Mouse (Mus musculus): Measurements from ENCODE around the gene Ctdspl.

The Ctdspl gene

DNA sequence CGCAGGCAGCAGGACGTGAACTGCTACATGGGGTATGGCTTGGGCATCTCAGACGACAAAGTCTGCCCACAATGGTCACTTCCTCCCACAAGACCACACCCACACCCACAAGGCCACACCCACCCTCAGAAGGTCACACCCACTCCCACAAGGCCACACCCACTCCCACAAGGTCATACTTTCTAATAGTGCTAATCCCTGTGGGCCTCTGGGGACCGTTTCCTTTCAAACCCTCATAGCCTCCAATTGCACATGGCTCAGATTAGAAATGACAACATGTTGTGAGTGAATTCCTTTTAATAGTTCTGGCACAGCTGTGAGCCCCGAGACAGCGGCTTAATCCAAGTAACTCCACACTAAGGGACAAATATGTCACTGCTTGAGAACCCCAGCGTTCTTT, 39.1 kb upstream of the Ctdspl start:
- no peak overlapping the region for H3K4me3 ChIP-seq (replicated peaks; ENCODE audit: low read length)
- H3K4me1 ChIP-seq (replicated peaks; ENCODE audit: low read depth, low read length), result peaks cover 9% of the 10 kb centered on the region; the same call in 1 of the 2 replicates
- no peaks in the 10 kb centered on the region for H3K9me3 ChIP-seq (ENCODE audit: low read length)
- no peak for TF ChIP-seq CTCF (conservative IDR thresholded peaks at IDR 0.05; ENCODE audit: low read length)
- TF ChIP-seq NANOG (IDR thresholded peaks at IDR 0.05; ENCODE audit: borderline replicate concordance, low read length), result no peak
- no peak for TF ChIP-seq POU5F1 (IDR thresholded peaks at IDR 0.05; ENCODE audit: borderline replicate concordance, low read length)
- 0 out of 2 replicates have a peak, but pooled peaks cover 4% of the 10 kb centered on the region for H3K36me3 ChIP-seq (ENCODE audit: insufficient read depth, low read length)
- no peaks in the 10 kb centered on the region for H3K27me3 ChIP-seq (ENCODE audit: insufficient read depth, low read length)

DNA sequence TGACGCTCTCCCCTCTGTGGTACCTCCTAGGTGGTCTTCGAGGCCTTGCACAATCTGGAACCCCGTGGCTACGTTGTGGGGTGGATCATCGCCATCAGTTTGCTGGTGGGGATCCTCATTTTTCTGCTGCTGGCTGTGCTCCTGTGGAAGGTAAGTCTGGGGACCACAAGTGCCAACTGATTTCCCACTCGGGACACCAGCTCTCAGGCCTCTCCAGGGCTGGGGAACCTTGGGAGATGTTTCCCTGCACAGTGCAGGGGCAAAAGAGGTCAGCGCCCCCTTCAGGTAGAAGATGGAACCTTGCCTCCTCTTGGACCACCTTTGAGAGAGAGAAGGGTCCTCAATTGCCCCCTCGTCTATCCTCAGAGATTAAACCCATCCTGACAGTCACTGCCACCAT, 38.5 kb upstream of the Ctdspl start:
- no peak overlapping the region for H3K4me3 ChIP-seq (replicated peaks; ENCODE audit: low read length)
- TF ChIP-seq CTCF (conservative IDR thresholded peaks at IDR 0.05; ENCODE audit: low read length) (peak; percentile 46), POU5F1 (IDR thresholded peaks at IDR 0.05; ENCODE audit: borderline replicate concordance, low read length) (no peak), NANOG (IDR thresholded peaks at IDR 0.05; ENCODE audit: borderline replicate concordance, low read length) (no peak)
- H3K36me3 ChIP-seq (ENCODE audit: insufficient read depth, low read length), result 0 out of 2 replicates have a peak, but pooled peaks cover 4% of the 10 kb centered on the region
- H3K9me3 ChIP-seq (ENCODE audit: low read length), result no peaks in the 10 kb centered on the region
- peaks cover 9% of the 10 kb centered on the region; the same call in 1 of the 2 replicates for H3K4me1 ChIP-seq (replicated peaks; ENCODE audit: low read depth, low read length)
- H3K27me3 ChIP-seq (ENCODE audit: insufficient read depth, low read length), result no peaks in the 10 kb centered on the region

DNA sequence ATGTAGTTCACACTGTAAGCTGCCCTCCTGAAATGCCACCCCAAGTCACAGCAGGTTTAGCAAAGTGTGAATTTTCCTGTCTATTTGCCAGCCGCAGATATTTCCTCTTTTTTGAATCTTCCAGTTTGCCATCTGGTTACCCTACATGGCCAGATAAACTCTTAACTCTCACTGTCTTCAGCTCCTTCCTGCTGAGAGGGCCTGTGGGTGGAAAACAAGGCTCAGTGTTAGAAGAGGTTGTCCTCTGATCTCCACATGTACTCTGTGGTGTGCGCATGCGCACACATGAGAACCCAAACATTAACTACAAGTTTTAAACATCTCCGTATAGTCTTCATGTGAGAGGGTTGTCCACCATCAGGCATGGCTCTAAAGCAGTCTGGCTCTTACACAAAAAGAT, 36.1 kb upstream of the Ctdspl start:
- TF ChIP-seq NANOG (IDR thresholded peaks at IDR 0.05; ENCODE audit: borderline replicate concordance, low read length) (no peak), CTCF (conservative IDR thresholded peaks at IDR 0.05; ENCODE audit: low read length) (no peak), POU5F1 (IDR thresholded peaks at IDR 0.05; ENCODE audit: borderline replicate concordance, low read length) (no peak)
- Histone ChIP-seq H3K36me3 (ENCODE audit: insufficient read depth, low read length) (0 out of 2 replicates have a peak, but pooled peaks cover 4% of the 10 kb centered on the region), H3K27me3 (ENCODE audit: insufficient read depth, low read length) (no peaks in the 10 kb centered on the region), H3K4me3 (replicated peaks; ENCODE audit: low read length) (no peak overlapping the region), H3K9me3 (ENCODE audit: low read length) (no peaks in the 10 kb centered on the region), H3K4me1 (replicated peaks; ENCODE audit: low read depth, low read length) (peaks cover 13% of the 10 kb centered on the region; the same call in 1 of the 2 replicates)

DNA sequence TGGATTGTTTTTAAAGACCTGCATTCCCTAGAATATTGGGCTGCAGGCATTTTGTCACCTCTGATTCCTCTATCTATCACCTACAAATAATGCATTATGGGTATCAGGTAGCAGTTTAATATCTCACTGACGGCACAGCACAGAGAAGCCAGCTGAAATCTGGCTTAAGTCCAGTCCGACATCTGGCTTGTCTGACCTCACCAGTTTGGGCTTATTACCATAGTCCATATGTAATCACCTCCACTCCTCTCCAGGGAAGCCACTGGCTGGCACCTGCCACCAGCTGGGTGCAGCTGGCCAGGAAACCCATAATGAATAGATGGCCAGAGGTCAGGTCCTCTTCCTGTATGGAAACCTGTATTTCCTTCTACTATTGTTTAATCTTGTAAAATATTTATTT, 35.6 kb upstream of the Ctdspl start:
- H3K36me3 ChIP-seq (ENCODE audit: insufficient read depth, low read length), result 0 out of 2 replicates have a peak, but pooled peaks cover 4% of the 10 kb centered on the region
- H3K27me3 ChIP-seq (ENCODE audit: insufficient read depth, low read length), result no peaks in the 10 kb centered on the region
- no peaks in the 10 kb centered on the region for H3K9me3 ChIP-seq (ENCODE audit: low read length)
- peaks cover 13% of the 10 kb centered on the region; the same call in 1 of the 2 replicates for H3K4me1 ChIP-seq (replicated peaks; ENCODE audit: low read depth, low read length)
- TF ChIP-seq NANOG (IDR thresholded peaks at IDR 0.05; ENCODE audit: borderline replicate concordance, low read length) (no peak), CTCF (conservative IDR thresholded peaks at IDR 0.05; ENCODE audit: low read length) (no peak), POU5F1 (IDR thresholded peaks at IDR 0.05; ENCODE audit: borderline replicate concordance, low read length) (no peak)
- no peak overlapping the region for H3K4me3 ChIP-seq (replicated peaks; ENCODE audit: low read length)

DNA sequence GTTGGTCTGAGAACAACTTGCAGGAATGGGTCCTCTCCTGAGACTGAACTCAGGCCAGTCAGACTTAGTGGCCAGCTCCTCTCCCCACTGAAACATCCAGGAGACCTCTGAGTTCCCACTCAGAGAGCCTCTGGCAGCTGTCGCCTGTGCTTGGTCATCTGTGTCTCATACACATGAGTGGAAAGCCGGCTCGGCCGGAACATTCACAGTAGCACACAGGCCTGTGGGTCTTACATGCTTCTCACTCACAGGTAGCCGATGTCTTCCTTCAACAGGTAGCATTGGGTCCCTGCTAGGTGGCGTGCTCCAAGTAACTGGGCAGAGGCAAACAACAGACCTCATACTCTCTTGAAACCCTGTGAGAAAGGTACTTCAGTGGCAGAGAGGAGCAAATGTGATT, 35.2 kb upstream of the Ctdspl start:
- Histone ChIP-seq H3K4me3 (replicated peaks; ENCODE audit: low read length) (no peak overlapping the region), H3K9me3 (ENCODE audit: low read length) (no peaks in the 10 kb centered on the region), H3K36me3 (ENCODE audit: insufficient read depth, low read length) (0 out of 2 replicates have a peak, but pooled peaks cover 4% of the 10 kb centered on the region), H3K4me1 (replicated peaks; ENCODE audit: low read depth, low read length) (peaks cover 13% of the 10 kb centered on the region; the same call in 1 of the 2 replicates), H3K27me3 (ENCODE audit: insufficient read depth, low read length) (no peaks in the 10 kb centered on the region)
- no peak for TF ChIP-seq CTCF (conservative IDR thresholded peaks at IDR 0.05; ENCODE audit: low read length)
- TF ChIP-seq NANOG (IDR thresholded peaks at IDR 0.05; ENCODE audit: borderline replicate concordance, low read length), result no peak
- no peak for TF ChIP-seq POU5F1 (IDR thresholded peaks at IDR 0.05; ENCODE audit: borderline replicate concordance, low read length)

DNA sequence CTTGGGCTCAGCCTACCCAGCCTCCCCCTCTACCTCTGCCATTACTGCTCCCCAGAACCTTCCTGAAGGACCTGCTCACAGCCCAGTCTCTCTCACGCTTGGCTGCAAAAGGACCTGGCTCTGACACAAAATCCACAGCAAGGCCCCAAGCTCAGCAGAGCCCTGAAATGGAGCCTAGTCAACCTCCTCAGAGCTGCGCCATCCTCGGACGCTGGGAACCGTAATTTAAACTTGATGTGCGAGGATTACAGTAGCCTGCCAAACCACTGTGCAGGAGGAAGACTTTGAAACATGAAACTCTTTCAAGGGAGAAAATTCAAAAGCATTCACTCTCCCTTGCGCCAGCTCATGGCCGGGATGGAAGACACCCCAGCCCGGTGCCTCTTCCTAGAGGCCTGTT, 34.7 kb upstream of the Ctdspl start:
- Histone ChIP-seq H3K36me3 (ENCODE audit: insufficient read depth, low read length) (0 out of 2 replicates have a peak, but pooled peaks cover 4% of the 10 kb centered on the region), H3K27me3 (ENCODE audit: insufficient read depth, low read length) (no peaks in the 10 kb centered on the region), H3K9me3 (ENCODE audit: low read length) (no peaks in the 10 kb centered on the region), H3K4me1 (replicated peaks; ENCODE audit: low read depth, low read length) (peaks cover 13% of the 10 kb centered on the region; the same call in 1 of the 2 replicates), H3K4me3 (replicated peaks; ENCODE audit: low read length) (no peak overlapping the region)
- TF ChIP-seq CTCF (conservative IDR thresholded peaks at IDR 0.05; ENCODE audit: low read length), result no peak
- no peak for TF ChIP-seq POU5F1 (IDR thresholded peaks at IDR 0.05; ENCODE audit: borderline replicate concordance, low read length)
- TF ChIP-seq NANOG (IDR thresholded peaks at IDR 0.05; ENCODE audit: borderline replicate concordance, low read length), result no peak

DNA sequence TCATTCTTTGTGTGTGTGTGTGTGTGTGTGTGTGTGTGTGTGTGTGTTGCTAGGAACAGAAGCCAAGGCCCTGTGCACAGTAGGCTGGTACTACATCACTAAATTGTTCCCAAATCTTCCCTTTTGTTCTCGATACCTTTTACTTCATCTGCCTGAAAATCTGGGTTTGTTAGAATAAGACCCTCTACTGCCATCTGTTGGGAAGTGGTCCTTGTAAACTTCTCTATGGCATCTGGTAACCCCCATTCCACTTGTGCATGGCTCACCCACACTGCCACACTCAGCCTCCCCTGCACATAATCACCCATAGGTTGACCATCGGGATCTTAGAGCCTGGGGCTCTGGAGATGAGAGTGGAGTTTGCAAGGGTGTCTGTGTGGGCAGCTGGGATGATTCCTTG, 31.2 kb upstream of the Ctdspl start:
- Histone ChIP-seq H3K36me3 (ENCODE audit: insufficient read depth, low read length) (peaks cover 9% of the 10 kb centered on the region), H3K27me3 (ENCODE audit: insufficient read depth, low read length) (no peaks in the 10 kb centered on the region), H3K4me1 (replicated peaks; ENCODE audit: low read depth, low read length) (peaks cover 14% of the 10 kb centered on the region; the same call in 1 of the 2 replicates), H3K9me3 (ENCODE audit: low read length) (no peaks in the 10 kb centered on the region), H3K4me3 (replicated peaks; ENCODE audit: low read length) (no peak overlapping the region)
- TF ChIP-seq POU5F1 (IDR thresholded peaks at IDR 0.05; ENCODE audit: borderline replicate concordance, low read length), result no peak
- no peak for TF ChIP-seq NANOG (IDR thresholded peaks at IDR 0.05; ENCODE audit: borderline replicate concordance, low read length)
- no peak for TF ChIP-seq CTCF (conservative IDR thresholded peaks at IDR 0.05; ENCODE audit: low read length)

DNA sequence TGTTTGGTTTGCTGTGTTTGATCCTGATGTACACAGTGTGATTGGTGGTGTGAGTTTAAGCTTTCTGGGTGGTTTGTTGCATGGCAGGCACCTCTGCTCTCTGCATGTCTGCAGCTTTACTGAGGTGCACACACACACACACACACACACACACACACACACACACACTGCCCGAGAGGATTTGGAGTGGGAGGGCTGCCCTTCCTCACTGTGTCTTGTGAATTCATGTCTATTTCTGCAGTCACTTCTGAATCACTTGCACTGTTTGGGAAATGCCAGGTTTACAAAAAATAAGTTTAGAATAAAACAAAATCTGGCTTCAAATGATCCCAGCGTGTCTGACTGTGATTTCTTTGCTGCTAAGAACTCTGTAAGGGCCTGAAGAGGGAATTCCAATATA, 25.6 kb upstream of the Ctdspl start:
- Histone ChIP-seq H3K9me3 (ENCODE audit: low read length) (no peaks in the 10 kb centered on the region), H3K4me3 (replicated peaks; ENCODE audit: low read length) (no peak overlapping the region), H3K27me3 (ENCODE audit: insufficient read depth, low read length) (peaks cover 3% of the 10 kb centered on the region; the same call in 1 of the 2 replicates), H3K4me1 (replicated peaks; ENCODE audit: low read depth, low read length) (peaks cover 14% of the 10 kb centered on the region; the same call in 1 of the 2 replicates), H3K36me3 (ENCODE audit: insufficient read depth, low read length) (peaks cover 9% of the 10 kb centered on the region)
- TF ChIP-seq CTCF (conservative IDR thresholded peaks at IDR 0.05; ENCODE audit: low read length), result no peak
- no peak for TF ChIP-seq NANOG (IDR thresholded peaks at IDR 0.05; ENCODE audit: borderline replicate concordance, low read length)
- no peak for TF ChIP-seq POU5F1 (IDR thresholded peaks at IDR 0.05; ENCODE audit: borderline replicate concordance, low read length)

DNA sequence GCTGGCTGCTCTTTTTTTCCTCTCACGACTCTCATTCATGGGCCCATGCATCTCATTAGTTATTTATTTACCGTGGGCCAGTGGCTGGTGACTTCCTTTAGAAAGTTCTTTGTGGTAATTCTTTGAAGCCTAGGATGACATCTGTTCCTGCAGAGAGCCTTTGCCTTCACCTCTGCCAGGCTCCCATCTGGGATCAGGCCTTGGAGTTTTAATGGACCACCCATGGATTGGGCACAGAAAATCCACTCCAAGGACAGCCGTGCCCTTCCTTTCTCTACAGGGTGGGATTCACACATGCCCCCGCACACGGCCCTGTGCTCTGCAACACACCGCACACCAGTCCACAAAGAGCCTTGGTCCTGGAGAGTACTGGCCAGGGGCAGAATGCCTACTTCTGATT, 24.3 kb upstream of the Ctdspl start:
- no peak for TF ChIP-seq CTCF (conservative IDR thresholded peaks at IDR 0.05; ENCODE audit: low read length)
- no peak for TF ChIP-seq POU5F1 (IDR thresholded peaks at IDR 0.05; ENCODE audit: borderline replicate concordance, low read length)
- no peak for TF ChIP-seq NANOG (IDR thresholded peaks at IDR 0.05; ENCODE audit: borderline replicate concordance, low read length)
- no peak overlapping the region for H3K4me3 ChIP-seq (replicated peaks; ENCODE audit: low read length)
- no peaks in the 10 kb centered on the region for H3K9me3 ChIP-seq (ENCODE audit: low read length)
- H3K4me1 ChIP-seq (replicated peaks; ENCODE audit: low read depth, low read length), result peaks cover 16% of the 10 kb centered on the region; the same call in 1 of the 2 replicates
- peaks cover 9% of the 10 kb centered on the region for H3K36me3 ChIP-seq (ENCODE audit: insufficient read depth, low read length)
- H3K27me3 ChIP-seq (ENCODE audit: insufficient read depth, low read length), result peaks cover 5% of the 10 kb centered on the region; the same call in 1 of the 2 replicates

Data from E14TG2a.4 (cell line).